Mouse (Mus musculus): ENCODE results near the gene Pex3. TPM values are rescaled to one million over a fixed set of nuclear protein-coding genes. Genes with fewer than 3 reads are reported as not detected.
A peak's percentile ranks its signal among the peaks of the same experiment; 100 is the strongest.

Pex3 gene
- polyA plus RNA-seq, 1 experiment from 2014 or later: 31.3 TPM

GRCm38 (mm10) chr10:13577123-13577522 lies 24.2 kb upstream of the Pex3 start:
- 84% methylated on average over 7 of the region's 7 CpGs for WGBS
- no peak overlapping the region for H3K4me2 ChIP-seq (ENCODE audit: low read depth, low read length)

GRCm38 (mm10) chr10:13572410-13572809 lies 19.5 kb upstream of the Pex3 start:
- Histone ChIP-seq H3K27me3 (replicated peaks; ENCODE audit: control insufficient read depth, insufficient read depth, low read length) (no peaks in the 10 kb centered on the region), H3K4me2 (ENCODE audit: low read depth, low read length) (no peak overlapping the region), H3K9me3 (ENCODE audit: control insufficient read depth, low read length) (no peaks in the 10 kb centered on the region), H3K4me3 (ENCODE audit: low read depth, low read length) (no peak overlapping the region), H3K36me3 (ENCODE audit: control insufficient read depth, insufficient read depth, low read length) (no peaks in the 10 kb centered on the region), H3K27ac (replicated peaks; ENCODE audit: low read depth, low read length) (no peak overlapping the region), H3K4me1 (ENCODE audit: control insufficient read depth, insufficient read depth, low read length) (peaks cover 13% of the 10 kb centered on the region), H3K9ac (ENCODE audit: low read depth, low read length) (no peak overlapping the region)
- DNase-seq (ENCODE audit: low spot score): no peak
- ATAC-seq (ENCODE audit: low read depth): no peak
- WGBS: 83% methylated on average over 6 of the region's 6 CpGs

More at GRCm38 (mm10) chr10:13577123-13577522, 24.2 kb upstream of the Pex3 start:
- no peak for ATAC-seq (ENCODE audit: low read depth)
- Histone ChIP-seq H3K27ac (replicated peaks; ENCODE audit: low read depth, low read length) (no peak overlapping the region), H3K9me3 (ENCODE audit: control insufficient read depth, low read length) (no peaks in the 10 kb centered on the region), H3K27me3 (replicated peaks; ENCODE audit: control insufficient read depth, insufficient read depth, low read length) (no peaks in the 10 kb centered on the region), H3K4me1 (ENCODE audit: control insufficient read depth, insufficient read depth, low read length) (no peaks in the 10 kb centered on the region), H3K36me3 (ENCODE audit: control insufficient read depth, insufficient read depth, low read length) (no peaks in the 10 kb centered on the region), H3K4me3 (ENCODE audit: low read depth, low read length) (no peak overlapping the region), H3K9ac (ENCODE audit: low read depth, low read length) (no peak overlapping the region)
- peak; percentile 30 for DNase-seq (ENCODE audit: low spot score)

- H3K9ac ChIP-seq (ENCODE audit: low read depth, low read length): no peak overlapping the region
- peaks cover 13% of the 10 kb centered on the region for H3K4me1 ChIP-seq (ENCODE audit: control insufficient read depth, insufficient read depth, low read length)
- DNase-seq (ENCODE audit: low spot score): no peak
- no peaks in the 10 kb centered on the region for H3K27me3 ChIP-seq (replicated peaks; ENCODE audit: control insufficient read depth, insufficient read depth, low read length)
- no peaks in the 10 kb centered on the region for H3K36me3 ChIP-seq (ENCODE audit: control insufficient read depth, insufficient read depth, low read length)
- no peaks in the 10 kb centered on the region for H3K9me3 ChIP-seq (ENCODE audit: control insufficient read depth, low read length)
- no peak overlapping the region for H3K4me3 ChIP-seq (ENCODE audit: low read depth, low read length)
- WGBS: 53% methylated on average over 10 of the region's 10 CpGs
- no peak overlapping the region for H3K27ac ChIP-seq (replicated peaks; ENCODE audit: low read depth, low read length)
- no peak for ATAC-seq (ENCODE audit: low read depth)
- no peak overlapping the region for H3K4me2 ChIP-seq (ENCODE audit: low read depth, low read length)
Observed at GRCm38 (mm10) chr10:13572003-13572402, 19.1 kb upstream of the Pex3 start.

- no peak for ATAC-seq (ENCODE audit: low read depth)
- 0 out of 2 replicates have a peak, but pooled peaks cover 2% of the 10 kb centered on the region for H3K27me3 ChIP-seq (replicated peaks; ENCODE audit: control insufficient read depth, insufficient read depth, low read length)
- no peaks in the 10 kb centered on the region for H3K9me3 ChIP-seq (ENCODE audit: control insufficient read depth, low read length)
- no peak overlapping the region for H3K4me3 ChIP-seq (ENCODE audit: low read depth, low read length)
- DNase-seq (ENCODE audit: low spot score): peak; percentile 20
- no peak overlapping the region for H3K27ac ChIP-seq (replicated peaks; ENCODE audit: low read depth, low read length)
- H3K9ac ChIP-seq (ENCODE audit: low read depth, low read length): no peak overlapping the region
- no peak overlapping the region for H3K4me2 ChIP-seq (ENCODE audit: low read depth, low read length)
- H3K4me1 ChIP-seq (ENCODE audit: control insufficient read depth, insufficient read depth, low read length): peaks cover 13% of the 10 kb centered on the region
- WGBS: 70% methylated on average over 9 of the region's 9 CpGs
- no peaks in the 10 kb centered on the region for H3K36me3 ChIP-seq (ENCODE audit: control insufficient read depth, insufficient read depth, low read length)
Observed at GRCm38 (mm10) chr10:13570697-13571538, 18.0 kb upstream of the Pex3 start.

GRCm38 (mm10) chr10:13569818-13570217 lies 16.9 kb upstream of the Pex3 start:
- peaks cover 16% of the 10 kb centered on the region for H3K4me1 ChIP-seq (ENCODE audit: control insufficient read depth, insufficient read depth, low read length)
- H3K27ac ChIP-seq (replicated peaks; ENCODE audit: low read depth, low read length): no peak overlapping the region
- H3K9ac ChIP-seq (ENCODE audit: low read depth, low read length): no peak overlapping the region
- peak; percentile 63; the same call in 1 of the 2 replicates for ATAC-seq (ENCODE audit: low read depth)
- 0 out of 2 replicates have a peak, but pooled peaks cover 2% of the 10 kb centered on the region for H3K27me3 ChIP-seq (replicated peaks; ENCODE audit: control insufficient read depth, insufficient read depth, low read length)
- H3K36me3 ChIP-seq (ENCODE audit: control insufficient read depth, insufficient read depth, low read length): no peaks in the 10 kb centered on the region
- peak; percentile 74 for DNase-seq (ENCODE audit: low spot score)
- no peak overlapping the region for H3K4me3 ChIP-seq (ENCODE audit: low read depth, low read length)
- no peaks in the 10 kb centered on the region for H3K9me3 ChIP-seq (ENCODE audit: control insufficient read depth, low read length)
- peak overlapping the region; percentile 15; the same call in 1 of the 2 replicates for H3K4me2 ChIP-seq (ENCODE audit: low read depth, low read length)
- 31% methylated on average over 7 of the region's 7 CpGs for WGBS

- peaks cover 16% of the 10 kb centered on the region for H3K4me1 ChIP-seq (ENCODE audit: control insufficient read depth, insufficient read depth, low read length)
- ATAC-seq (ENCODE audit: low read depth) (no peak), DNase-seq (ENCODE audit: low spot score) (no peak)
- 0 out of 2 replicates have a peak, but pooled peaks cover 2% of the 10 kb centered on the region for H3K27me3 ChIP-seq (replicated peaks; ENCODE audit: control insufficient read depth, insufficient read depth, low read length)
- H3K9ac ChIP-seq (ENCODE audit: low read depth, low read length): no peak overlapping the region
- H3K4me2 ChIP-seq (ENCODE audit: low read depth, low read length): no peak overlapping the region
- peaks cover 28% of the 10 kb centered on the region; the same call in 1 of the 2 replicates for H3K36me3 ChIP-seq (ENCODE audit: control insufficient read depth, insufficient read depth, low read length)
- 51% methylated on average over 13 of the region's 13 CpGs for WGBS
- H3K27ac ChIP-seq (replicated peaks; ENCODE audit: low read depth, low read length): no peak overlapping the region
- H3K9me3 ChIP-seq (ENCODE audit: control insufficient read depth, low read length): no peaks in the 10 kb centered on the region
- no peak overlapping the region for H3K4me3 ChIP-seq (ENCODE audit: low read depth, low read length)
Observed at GRCm38 (mm10) chr10:13566393-13566792, 13.5 kb upstream of the Pex3 start.

- DNase-seq (ENCODE audit: low spot score): no peak
- peaks cover 7% of the 10 kb centered on the region for H3K4me1 ChIP-seq (ENCODE audit: control insufficient read depth, insufficient read depth, low read length)
- peaks cover 41% of the 10 kb centered on the region; the same call in 1 of the 2 replicates for H3K36me3 ChIP-seq (ENCODE audit: control insufficient read depth, insufficient read depth, low read length)
- no peak overlapping the region for H3K9ac ChIP-seq (ENCODE audit: low read depth, low read length)
- no peak for ATAC-seq (ENCODE audit: low read depth)
- peak overlapping the region; percentile 59 for H3K4me2 ChIP-seq (ENCODE audit: low read depth, low read length)
- 0 out of 2 replicates have a peak, but pooled peaks cover 2% of the 10 kb centered on the region for H3K27me3 ChIP-seq (replicated peaks; ENCODE audit: control insufficient read depth, insufficient read depth, low read length)
- 23% methylated on average over 8 of the region's 8 CpGs for WGBS
- H3K9me3 ChIP-seq (ENCODE audit: control insufficient read depth, low read length): no peaks in the 10 kb centered on the region
- H3K27ac ChIP-seq (replicated peaks; ENCODE audit: low read depth, low read length): no peak overlapping the region
- peak overlapping the region; percentile 27 for H3K4me3 ChIP-seq (ENCODE audit: low read depth, low read length)
Observed at GRCm38 (mm10) chr10:13565080-13565448, 12.1 kb upstream of the Pex3 start.

GRCm38 (mm10) chr10:13564364-13565079 lies 11.6 kb upstream of the Pex3 start:
- Histone ChIP-seq H3K9ac (ENCODE audit: low read depth, low read length) (no peak overlapping the region), H3K36me3 (ENCODE audit: control insufficient read depth, insufficient read depth, low read length) (peaks cover 42% of the 10 kb centered on the region; the same call in 1 of the 2 replicates), H3K27ac (replicated peaks; ENCODE audit: low read depth, low read length) (no peak overlapping the region), H3K9me3 (ENCODE audit: control insufficient read depth, low read length) (no peaks in the 10 kb centered on the region), H3K4me2 (ENCODE audit: low read depth, low read length) (peak overlapping the region; percentile 59), H3K4me3 (ENCODE audit: low read depth, low read length) (peak overlapping the region; percentile 27), H3K27me3 (replicated peaks; ENCODE audit: control insufficient read depth, insufficient read depth, low read length) (0 out of 2 replicates have a peak, but pooled peaks cover 2% of the 10 kb centered on the region), H3K4me1 (ENCODE audit: control insufficient read depth, insufficient read depth, low read length) (0 out of 2 replicates have a peak, but pooled peaks cover 3% of the 10 kb centered on the region)
- peak; percentile 81; the same call in 1 of the 2 replicates for ATAC-seq (ENCODE audit: low read depth)
- DNase-seq (ENCODE audit: low spot score): peak; percentile 94
- WGBS: 24% methylated on average over 24 of the region's 24 CpGs
